Mouse (Mus musculus) forebrain, embryonic 14.5 days (tissue): ENCODE data around the gene Ybx1. TPM values are rescaled to one million over a fixed set of nuclear protein-coding genes. Genes with fewer than 3 reads are reported as not detected.

Source experiments
- ATAC-seq: fragments of 200-750 bp; cut with Nextera tagmentation; 2 replicates; pipeline ENCODE4 v1.8.0; 2017; ENCODE audit warnings: mild to moderate bottlenecking, moderate library complexity
- DNase-seq: peaks from one replicate; pipeline ENCODE4 v3.0.0-alpha.2; 2015; ENCODE audit warnings: low spot score
- H3K27ac ChIP-seq: fragments of 300-500 bp; sonication (generic); 2 replicates; pipeline ENCODE4 v1.5.1; 2014; ENCODE audit warnings: low read depth, mild to moderate bottlenecking, control low read depth, low read length, moderate library complexity
- H3K27me3 ChIP-seq: fragments of 300-500 bp; sonication (generic); replicated peaks from 2 replicates; pipeline ENCODE4 v1.6.1; 2014; ENCODE audit warnings: low read length, control low read depth, mixed read lengths; ENCODE audit not compliant: control insufficient read depth, insufficient read depth
- H3K36me3 ChIP-seq: fragments of 300-500 bp; sonication (generic); 2 replicates; pipeline ENCODE4 v1.6.1; 2014; ENCODE audit warnings: low read length, control low read depth; ENCODE audit not compliant: control insufficient read depth, insufficient read depth
- H3K4me1 ChIP-seq: fragments of 300-500 bp; sonication (generic); 2 replicates; pipeline ENCODE4 v1.6.1; 2014; ENCODE audit warnings: antibody characterized with exemption, low read length, control low read depth; ENCODE audit not compliant: control insufficient read depth, insufficient read depth
- H3K4me2 ChIP-seq: fragments of 300-500 bp; sonication (generic); 2 replicates; pipeline ENCODE4 v1.6.1; 2014; ENCODE audit warnings: mild to moderate bottlenecking, control low read depth, low read length
- H3K4me3 ChIP-seq: fragments of 300-500 bp; sonication (generic); 2 replicates; pipeline ENCODE4 v1.5.1; 2014; ENCODE audit warnings: low read depth, low read length, control low read depth
- H3K9ac ChIP-seq: fragments of 300-500 bp; sonication (generic); 2 replicates; pipeline ENCODE4 v1.6.1; 2014; ENCODE audit warnings: mild to moderate bottlenecking, low read length, control low read depth, moderate library complexity
- H3K9me3 ChIP-seq: fragments of 300-500 bp; sonication (generic); replicated peaks from 2 replicates; pipeline ENCODE4 v1.6.1; 2016; ENCODE audit warnings: low read length, control low read depth, mixed read lengths; ENCODE audit not compliant: control insufficient read depth
- WGBS: fragments of 180-500 bp; shearing (Covaris S2); extraction: QIAGEN DNeasy Blood & Tissue Kit; methylation state at CpG from one replicate; pipeline ENCODE4 v1.1.7; 2014; 5-methylcytosine and 5-hydroxymethylcytosine counted together
- polyA plus RNA-seq: library from polyadenylated mRNA; unstranded; fragments of >200 nt; fragmentation: Nextera tagmentation; extraction: Ambion mirVana; gene quantifications from 2 replicates; pipeline ENCODE4 v1.2.1, GENCODE M21; 2014

Gene Ybx1
- polyA plus RNA-seq, 1 experiment from 2014 or later: 963 TPM

- Histone ChIP-seq H3K4me1 (no peaks in the 10 kb centered on the region), H3K4me3 (no peak overlapping the region), H3K9me3 (no peaks in the 10 kb centered on the region), H3K9ac (no peak overlapping the region), H3K27me3 (no peaks in the 10 kb centered on the region), H3K27ac (no peak overlapping the region), H3K36me3 (no peaks in the 10 kb centered on the region), H3K4me2 (no peak overlapping the region)
- DNase-seq: no peak
- WGBS: 63% methylated on average over 7 of the region's 7 CpGs
- ATAC-seq: no peak
These were observed 33.2 kb downstream of the Ybx1 start for GRCm38 (mm10) chr4:119261087-119261713.

GRCm38 (mm10) chr4:119259344-119260254 lies 34.8 kb downstream of the Ybx1 start:
- Histone ChIP-seq H3K4me1 (peaks cover under 1% of the 10 kb centered on the region; the same call in 1 of the 2 replicates), H3K27me3 (no peaks in the 10 kb centered on the region), H3K27ac (no peak overlapping the region), H3K9ac (no peak overlapping the region), H3K4me2 (no peak overlapping the region), H3K36me3 (no peaks in the 10 kb centered on the region), H3K9me3 (no peaks in the 10 kb centered on the region), H3K4me3 (no peak overlapping the region)
- ATAC-seq (no peak), DNase-seq (no peak)
- WGBS: 86% methylated on average over 15 of the region's 15 CpGs

GRCm38 (mm10) chr4:119257083-119257482 lies 37.3 kb downstream of the Ybx1 start:
- Histone ChIP-seq H3K4me2 (no peak overlapping the region), H3K4me1 (peaks cover 8% of the 10 kb centered on the region), H3K4me3 (no peak overlapping the region), H3K9me3 (no peaks in the 10 kb centered on the region), H3K9ac (no peak overlapping the region), H3K27me3 (no peaks in the 10 kb centered on the region), H3K27ac (no peak overlapping the region), H3K36me3 (no peaks in the 10 kb centered on the region)
- DNase-seq (no peak), ATAC-seq (no peak)
- 78% methylated on average over 6 of the region's 6 CpGs for WGBS

- no peak for DNase-seq
- 75% methylated on average over 12 of the region's 12 CpGs for WGBS
- no peak within 1 kb of the TSS for H3K4me2 ChIP-seq
These were observed 39.1 kb downstream of the Ybx1 start, which contains the start of gene Cldn19 for GRCm38 (mm10) chr4:119255351-119255750. Gene Cldn19 (plus strand): TSS chr4:119255414.

GRCm38 (mm10) chr4:119254012-119254618 lies 40.3 kb downstream of the Ybx1 start:
- Histone ChIP-seq H3K27me3 (no peaks in the 10 kb centered on the region), H3K9ac (no peak overlapping the region), H3K27ac (peak overlapping the region; percentile 27), H3K4me3 (no peak overlapping the region), H3K9me3 (no peaks in the 10 kb centered on the region), H3K4me2 (no peak overlapping the region), H3K4me1 (peaks cover 8% of the 10 kb centered on the region), H3K36me3 (no peaks in the 10 kb centered on the region)
- 5% methylated on average over 9 of the region's 9 CpGs for WGBS
- DNase-seq (peak; percentile 85), ATAC-seq (peak; percentile 82)

More at GRCm38 (mm10) chr4:119255351-119255750, 39.1 kb downstream of the Ybx1 start, which contains the start of gene Cldn19:
- peak within 1 kb of the TSS; percentile 27 for H3K27ac ChIP-seq
- H3K4me3 ChIP-seq: no peak within 1 kb of the TSS
- ATAC-seq: no peak
- no peak within 1 kb of the TSS; the same call in 1 of the 2 replicates for H3K9ac ChIP-seq
- H3K9me3 ChIP-seq: no peaks in the 10 kb centered on the region
- no peaks in the 10 kb centered on the region for H3K36me3 ChIP-seq
- H3K4me1 ChIP-seq: peaks cover 8% of the 10 kb centered on the region
- H3K27me3 ChIP-seq: no peaks in the 10 kb centered on the region

GRCm38 (mm10) chr4:119252025-119252808 lies 42.2 kb downstream of the Ybx1 start:
- Histone ChIP-seq H3K27ac (no peak overlapping the region), H3K9ac (no peak overlapping the region), H3K36me3 (peaks cover 7% of the 10 kb centered on the region), H3K9me3 (no peaks in the 10 kb centered on the region), H3K4me2 (no peak overlapping the region), H3K27me3 (no peaks in the 10 kb centered on the region), H3K4me3 (no peak overlapping the region), H3K4me1 (peaks cover 8% of the 10 kb centered on the region)
- no peak for ATAC-seq
- no peak for DNase-seq
- WGBS: 79% methylated on average over 7 of the region's 7 CpGs

GRCm38 (mm10) chr4:119248407-119248965 lies 45.9 kb downstream of the Ybx1 start:
- H3K27ac ChIP-seq: no peak overlapping the region
- DNase-seq (no peak), ATAC-seq (no peak)
- WGBS: 81% methylated on average over 11 of the region's 11 CpGs
- H3K4me1 ChIP-seq: no peaks in the 10 kb centered on the region
- no peaks in the 10 kb centered on the region for H3K27me3 ChIP-seq
- H3K9me3 ChIP-seq: no peaks in the 10 kb centered on the region
- H3K4me2 ChIP-seq: no peak overlapping the region
- H3K4me3 ChIP-seq: no peak overlapping the region
- H3K36me3 ChIP-seq: peaks cover 19% of the 10 kb centered on the region
- no peak overlapping the region for H3K9ac ChIP-seq
